Mouse (Mus musculus): ENCODE measurements around the gene Sept6.

GRCm38 (mm10) chrX:36977863-36978262 is 13.7 kb downstream of the Sept6 start:
- TF ChIP-seq CTCF (IDR thresholded peaks at IDR 0.05; ENCODE audit: low read depth) = no peak
- no peak for TF ChIP-seq EP300 (IDR thresholded peaks at IDR 0.05; ENCODE audit: low read depth)
